Mouse (Mus musculus) inflammation-experienced regulatory T-cells, adult 6 months (primary cell): ENCODE results near the gene Ino80d. TPM values are rescaled to one million over a fixed set of nuclear protein-coding genes. Genes with fewer than 3 reads are reported as not detected.

Experiments
- ATAC-seq: one replicate; pipeline ENCODE4 v1.8.0; 2017
- polyA plus RNA-seq, 3 experiments: library from polyadenylated mRNA; unstranded; fragments of 100-300 nt; shearing (Covaris generic); gene quantifications; one replicate each; pipeline ENCODE4 v1.2.1; 2017

Gene Ino80d
- polyA plus RNA-seq, 3 experiments from 2014 or later: 17.3 to 27.5 (median 19.9) TPM

DNA sequence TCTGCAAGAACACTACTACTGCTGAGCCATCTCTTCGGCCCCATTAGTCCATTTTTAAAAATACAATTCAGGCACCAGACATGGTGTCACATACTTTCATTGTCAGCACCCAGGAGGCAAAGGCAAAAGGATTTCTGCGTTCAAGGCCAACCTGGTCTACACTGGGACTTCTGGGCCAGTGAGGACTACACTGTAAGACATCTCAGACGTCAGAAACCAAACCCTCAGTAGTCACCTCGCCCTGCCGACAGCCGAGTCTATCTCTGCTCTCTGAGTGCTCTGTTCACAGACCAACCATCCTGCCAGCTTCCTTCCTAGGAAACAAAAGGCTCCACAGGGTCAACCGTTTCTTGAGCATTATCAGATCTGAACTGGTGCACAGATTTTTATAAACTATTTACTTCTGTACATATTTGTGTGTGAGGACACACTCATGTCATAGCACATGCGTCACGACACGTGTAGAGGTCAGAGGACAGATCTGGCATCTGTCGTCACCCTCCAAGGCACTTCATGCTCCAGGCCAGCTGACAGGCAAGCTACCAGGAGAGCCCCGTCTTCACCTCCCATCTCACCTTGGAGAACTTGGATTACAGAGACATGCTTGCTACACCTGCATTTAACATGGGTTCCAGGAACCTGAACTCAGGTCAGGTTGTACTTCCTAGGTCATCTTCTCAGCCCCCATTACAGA is 11.6 kb downstream of the Ino80d start:
- ATAC-seq: no peak

DNA sequence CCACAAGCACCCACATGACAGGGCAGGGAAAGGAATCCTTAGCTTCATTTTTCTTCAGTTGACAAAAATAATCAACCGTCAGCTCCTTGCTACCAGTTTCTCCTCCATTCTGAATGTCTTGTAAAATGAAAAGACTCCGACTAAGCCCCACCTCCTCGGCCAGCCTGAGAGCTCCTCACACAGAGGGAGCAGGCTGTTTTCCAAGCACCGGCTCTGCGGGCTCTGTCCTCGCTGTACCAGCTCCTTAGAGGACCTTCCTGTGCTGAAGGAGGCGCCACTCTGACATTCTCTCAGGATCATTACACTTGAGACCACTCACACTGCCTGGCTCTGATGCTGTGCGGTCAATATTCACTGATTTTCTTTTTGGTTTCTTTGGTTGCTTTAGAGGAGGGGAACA is 14.3 kb downstream of the Ino80d start:
- no peak for ATAC-seq

GRCm38 (mm10) chr1:63098831-63099230 is 15.6 kb downstream of the Ino80d start:
- ATAC-seq: no peak

GRCm38 (mm10) chr1:63096071-63096470 is 18.4 kb downstream of the Ino80d start:
- no peak for ATAC-seq

GRCm38 (mm10) chr1:63089795-63090194 is 24.7 kb downstream of the Ino80d start:
- ATAC-seq: no peak

GRCm38 (mm10) chr1:63088614-63089013 is 25.9 kb downstream of the Ino80d start:
- ATAC-seq: no peak

DNA sequence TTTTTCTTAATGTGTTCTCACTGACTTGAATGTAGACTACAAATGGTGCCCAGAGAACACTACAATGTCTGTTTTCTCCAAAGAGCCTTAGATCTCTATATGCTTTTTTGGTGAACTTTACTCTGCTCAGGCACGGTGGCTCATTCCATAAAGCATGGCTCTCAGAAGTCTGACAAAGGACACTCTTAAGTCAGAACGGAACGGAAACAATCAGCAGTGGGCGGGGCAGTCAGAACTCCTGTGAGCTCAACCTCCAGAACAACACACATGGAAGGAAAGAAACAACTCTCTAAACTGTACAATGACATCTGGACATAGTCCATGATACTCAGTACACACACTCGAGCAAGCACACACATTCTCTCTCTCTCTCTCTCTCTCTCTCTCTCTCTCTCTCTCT is 34.2 kb downstream of the Ino80d start:
- no peak for ATAC-seq

DNA sequence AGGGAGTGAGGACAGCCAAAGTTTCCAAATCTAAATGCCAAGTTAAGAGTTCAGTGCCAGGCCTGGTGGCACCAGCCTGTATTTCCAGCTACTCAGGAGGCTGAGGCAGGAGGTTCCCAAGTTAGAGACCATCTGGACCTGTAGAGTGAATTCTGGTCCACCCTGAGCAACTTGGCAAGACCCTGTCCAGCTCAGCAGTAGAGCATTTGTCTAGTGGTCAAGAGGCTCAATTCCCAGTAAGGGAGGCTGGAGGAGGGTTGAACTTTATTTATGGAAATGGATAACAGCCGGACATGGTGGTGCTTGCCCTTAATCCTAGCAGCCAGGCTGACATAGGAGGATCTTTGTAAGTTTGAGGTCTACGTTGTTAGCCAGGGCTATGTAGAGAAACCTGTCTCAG is 38.1 kb downstream of the Ino80d start:
- no peak for ATAC-seq

DNA sequence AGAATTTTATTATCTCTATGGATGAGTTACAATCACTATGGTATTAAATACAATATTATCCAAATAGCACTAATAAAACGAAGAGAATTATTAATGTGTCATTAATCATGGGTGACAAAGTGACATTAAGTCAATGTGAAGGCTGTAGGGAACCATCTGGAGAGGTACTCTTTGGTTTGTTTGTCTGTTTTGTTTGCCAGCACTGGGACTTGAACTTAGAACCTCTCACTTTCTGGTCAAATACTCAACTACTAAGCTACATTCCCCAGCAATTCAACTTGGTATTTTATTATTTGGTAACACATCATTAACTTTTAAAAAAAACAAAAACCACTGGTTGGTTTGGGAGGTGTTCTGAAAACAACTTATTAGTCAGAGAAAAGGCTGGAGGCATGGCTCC is 43.1 kb downstream of the Ino80d start:
- no peak for ATAC-seq

DNA sequence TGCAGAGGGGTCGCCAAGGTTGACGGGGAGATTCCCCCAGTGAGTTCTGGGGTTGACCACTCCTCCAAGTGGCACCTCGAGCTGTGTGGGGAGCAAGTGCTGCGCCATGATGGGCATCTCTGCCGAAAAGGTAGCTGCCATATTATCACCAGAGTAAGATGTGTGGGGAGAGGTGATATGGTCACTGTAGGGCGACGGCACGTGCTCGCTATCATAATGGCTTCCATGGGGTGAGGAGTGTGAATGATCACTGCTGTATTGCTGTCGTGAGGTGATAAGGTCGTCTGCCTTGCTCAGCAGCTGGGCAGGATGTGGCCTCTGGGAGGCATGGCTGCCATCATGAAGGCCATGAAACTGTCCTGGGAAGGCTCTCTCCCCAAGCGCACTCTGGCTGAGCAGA is 56.1 kb downstream of the Ino80d start:
- ATAC-seq: no peak

DNA sequence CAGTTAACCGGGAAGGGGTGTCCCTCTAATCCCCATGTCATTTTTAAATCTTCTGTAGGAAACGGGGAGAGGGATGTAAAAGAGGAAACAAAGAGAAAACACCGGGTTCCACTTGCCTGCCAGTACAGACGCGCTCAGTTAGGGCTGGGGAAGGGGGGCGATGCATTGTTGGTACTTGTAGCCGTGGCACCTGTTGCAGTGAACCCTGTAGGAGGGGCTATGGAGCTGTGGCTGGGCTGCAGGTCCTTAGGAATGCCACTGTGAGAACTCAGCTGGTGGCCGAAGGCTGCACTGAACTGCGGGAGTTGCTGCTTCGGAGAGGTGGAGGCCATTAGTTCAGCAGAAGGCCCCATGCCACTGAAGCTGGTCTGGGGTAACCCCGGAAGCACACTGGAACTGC is 56.6 kb downstream of the Ino80d start:
- no peak for ATAC-seq

DNA sequence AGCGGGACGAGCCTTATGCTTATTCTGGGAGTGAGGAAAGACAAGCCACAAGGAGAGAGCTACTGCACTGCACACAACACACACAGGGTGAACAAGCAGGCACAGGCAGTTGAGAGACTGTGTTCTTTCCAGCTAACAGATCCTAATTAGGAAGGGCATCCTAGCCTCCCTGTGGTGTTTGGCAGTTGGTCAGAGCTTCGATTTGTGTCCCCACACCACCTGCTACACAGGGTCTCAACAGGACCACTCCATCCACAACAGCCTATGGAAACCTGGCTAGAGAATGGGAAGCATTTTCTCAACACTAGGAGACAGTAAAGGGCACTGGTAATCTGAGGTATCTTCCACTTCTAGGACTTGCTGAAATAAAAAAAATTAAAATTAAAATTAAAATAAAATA is 57.1 kb downstream of the Ino80d start:
- no peak for ATAC-seq

GRCm38 (mm10) chr1:63055386-63055785 is 59.1 kb downstream of the Ino80d start:
- ATAC-seq: no peak

DNA sequence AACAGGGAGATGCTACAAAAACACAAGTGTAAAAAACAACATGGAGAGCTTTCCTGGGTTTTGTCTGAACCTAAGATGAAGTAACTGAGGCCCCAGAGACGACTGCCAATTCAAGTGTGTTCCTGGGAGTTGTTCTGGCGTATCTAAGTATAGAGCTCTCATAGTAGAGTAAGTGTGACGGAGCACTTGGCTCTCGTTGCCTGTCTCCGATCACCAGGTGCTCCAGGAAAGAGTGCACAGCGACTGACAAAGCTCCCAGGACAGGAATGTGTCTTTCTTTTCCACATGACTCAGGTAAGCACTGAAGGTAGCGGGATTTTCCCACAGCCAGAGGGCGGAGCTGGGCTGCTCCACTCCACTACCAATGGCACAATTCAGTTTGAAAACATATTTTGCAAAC is 63.6 kb downstream of the Ino80d start:
- no peak for ATAC-seq

DNA sequence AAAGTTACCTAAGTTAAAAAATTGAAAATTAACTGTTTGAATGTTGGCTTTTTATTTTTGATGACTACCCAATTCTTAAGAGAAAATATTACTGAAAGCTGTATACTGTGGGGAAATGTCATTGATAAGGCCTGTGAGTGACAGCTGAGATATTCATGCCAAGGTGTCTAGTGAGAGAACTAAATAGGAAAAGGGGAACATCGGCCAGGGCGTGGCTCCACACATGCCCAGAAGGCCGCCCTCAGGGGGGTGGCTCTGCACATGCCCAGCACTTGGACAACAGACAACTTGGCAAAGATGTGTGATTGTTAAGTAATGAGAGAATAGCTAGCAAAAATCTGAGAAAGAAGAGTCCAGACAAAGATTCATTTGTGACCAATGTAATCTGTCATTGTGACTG is 64.5 kb downstream of the Ino80d start:
- ATAC-seq: no peak

GRCm38 (mm10) chr1:63047983-63048382 is 66.5 kb downstream of the Ino80d start:
- ATAC-seq: peak; percentile 21

- ATAC-seq: no peak
Measured at GRCm38 (mm10) chr1:63032929-63033328, 81.5 kb downstream of the Ino80d start.

DNA sequence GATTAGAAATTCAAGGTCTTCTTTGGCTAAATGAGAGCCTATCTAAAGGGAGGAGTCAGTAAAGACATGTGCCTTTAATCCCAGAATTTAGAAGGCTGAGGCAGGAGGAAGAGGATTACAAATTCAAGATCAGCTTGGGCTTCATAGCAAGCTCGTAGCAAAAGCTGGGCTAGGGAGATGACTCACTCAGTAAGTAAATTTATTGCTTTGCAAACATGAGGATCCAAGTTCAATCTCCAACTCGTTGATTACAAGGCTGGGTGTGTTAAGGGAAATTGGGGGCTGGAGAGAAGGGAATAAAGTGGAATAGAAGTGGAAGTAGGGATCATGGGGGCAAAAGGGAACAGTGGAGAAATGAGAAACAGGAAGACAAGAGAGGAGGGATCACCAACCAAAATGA is 94.6 kb downstream of the Ino80d start:
- no peak for ATAC-seq

GRCm38 (mm10) chr1:63005013-63005646 is 109.3 kb downstream of the Ino80d start:
- ATAC-seq: no peak

DNA sequence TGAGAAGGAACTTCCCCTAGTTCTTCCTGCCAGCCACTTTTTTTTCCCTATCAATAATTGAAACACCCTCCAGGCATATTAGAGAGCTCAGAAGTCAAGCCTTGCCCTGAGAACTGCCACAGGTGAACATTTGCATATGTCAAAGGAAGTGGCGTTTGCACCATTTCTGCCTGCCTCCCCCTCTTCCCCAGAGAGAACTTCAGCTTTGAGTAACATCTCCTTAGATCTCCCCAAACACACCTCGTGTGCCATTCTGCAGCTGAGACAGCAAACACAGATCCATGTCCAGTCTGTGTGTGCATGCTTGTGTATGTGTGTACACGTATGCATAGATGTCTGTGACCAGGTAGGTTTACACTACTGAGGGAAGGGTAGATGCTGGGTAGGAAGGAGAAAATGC is 112.6 kb downstream of the Ino80d start:
- ATAC-seq: peak; percentile 56

GRCm38 (mm10) chr1:62993348-62993747 is 121.1 kb downstream of the Ino80d start:
- no peak for ATAC-seq

DNA sequence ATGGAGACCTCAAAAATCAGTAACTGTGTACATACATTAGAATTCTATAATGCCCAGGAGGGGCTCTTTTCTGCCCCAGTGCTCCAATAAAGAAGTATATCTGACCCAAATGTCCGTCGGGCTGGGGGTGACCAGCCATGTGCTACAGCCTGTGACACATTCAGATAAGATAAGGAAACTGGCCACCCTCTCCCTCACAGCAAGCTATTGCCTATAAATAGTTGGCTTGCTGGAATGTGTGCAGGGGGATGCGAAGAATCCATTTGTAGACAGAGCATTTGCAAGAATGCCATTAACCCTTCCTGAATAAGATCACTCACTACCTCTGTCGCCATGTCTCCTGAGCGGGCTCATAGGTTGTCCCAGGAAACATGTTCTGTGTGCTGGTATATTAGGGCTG is 121.8 kb downstream of the Ino80d start:
- ATAC-seq: no peak

DNA sequence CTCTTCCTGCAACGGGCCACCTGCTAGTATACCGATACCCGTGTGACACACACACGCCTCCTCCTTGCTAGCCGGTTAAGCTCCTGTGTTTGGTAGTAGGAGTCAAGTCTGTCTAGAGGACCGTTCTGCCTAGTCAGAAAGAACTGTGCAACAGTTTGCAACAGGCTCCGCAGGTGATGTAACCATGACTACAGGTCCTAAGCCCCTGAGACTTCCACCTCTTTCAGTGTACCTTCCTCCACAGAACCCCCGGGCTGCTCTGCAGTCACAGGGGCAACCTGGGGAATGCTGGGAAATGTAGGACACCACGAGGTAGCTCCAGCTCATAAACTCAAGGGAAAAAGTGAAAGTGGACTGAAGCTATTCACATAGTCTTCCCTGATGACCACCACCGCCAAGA is 123.4 kb downstream of the Ino80d start:
- ATAC-seq: no peak

GRCm38 (mm10) chr1:62987561-62987960 is 126.9 kb downstream of the Ino80d start:
- no peak for ATAC-seq

DNA sequence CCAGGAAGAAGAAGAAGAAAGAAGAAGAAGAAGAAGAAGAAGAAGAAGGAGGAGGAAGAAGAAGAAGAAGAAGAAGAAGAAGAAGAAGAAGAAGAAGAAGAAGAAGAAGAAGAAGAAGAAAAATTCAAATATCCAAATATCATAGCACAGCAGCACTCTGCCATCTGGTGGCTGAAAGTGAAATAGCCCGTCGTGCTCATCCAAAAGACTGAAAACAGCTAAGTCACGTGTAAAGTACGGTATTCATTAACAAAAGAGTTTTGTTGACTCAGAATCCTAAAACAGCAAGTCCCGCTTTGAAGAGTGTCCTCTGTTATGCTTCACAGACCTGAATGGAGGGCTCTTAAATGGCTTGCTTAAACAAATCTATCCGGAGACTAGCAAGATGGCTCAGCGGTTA is 128.2 kb downstream of the Ino80d start:
- peak; percentile 48 for ATAC-seq
